Mouse (Mus musculus): Measurements from ENCODE around the gene Tollip.
"Not testable (repeated sequence)": the region's sequence is repeated elsewhere in the genome, so short reads cannot be mapped to it uniquely, and the experiment has no call there.

Tollip gene

DNA sequence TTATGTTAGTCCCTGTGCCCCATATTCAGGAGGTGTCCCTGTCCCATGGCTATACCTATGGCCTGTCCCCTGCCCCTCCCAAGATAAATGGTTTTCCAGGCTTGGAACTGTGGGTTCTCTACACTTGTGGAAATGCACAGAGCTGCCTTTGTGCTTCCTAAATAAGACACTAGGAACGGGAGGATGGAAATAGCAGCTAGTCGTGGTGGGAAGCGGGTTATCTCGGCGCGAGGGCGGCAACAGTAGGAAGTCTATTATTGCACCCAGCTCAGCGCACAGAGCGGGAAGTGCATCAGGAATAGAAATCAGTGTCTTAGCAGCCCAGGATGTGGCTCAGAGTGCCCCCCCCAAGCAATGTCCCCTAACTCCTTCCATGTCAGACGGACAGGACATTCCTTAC, 10.3 kb upstream of the Tollip start:
- no peak for DNase-seq (ENCODE audit: low read depth)

DNA sequence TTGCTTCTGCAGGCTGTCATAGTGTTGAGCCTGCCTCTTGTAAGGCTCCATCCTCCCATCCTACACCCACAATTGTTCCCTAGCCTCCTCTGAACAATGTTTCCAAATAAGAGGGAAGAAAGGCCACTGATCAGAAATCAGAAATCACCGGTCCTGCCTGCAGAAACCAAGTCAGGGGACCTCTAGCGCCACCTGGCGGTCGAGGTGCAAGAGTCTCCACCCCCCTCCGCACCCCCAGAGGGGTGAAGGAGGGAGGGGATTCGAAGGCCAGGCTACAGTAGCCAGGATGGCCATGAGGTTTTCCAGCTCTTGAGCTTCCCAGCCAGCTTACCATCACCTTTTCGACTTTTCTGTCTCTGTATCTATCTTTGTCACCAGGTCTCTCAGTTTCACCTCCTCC, 6.6 kb upstream of the Tollip start:
- DNase-seq (ENCODE audit: low read depth): peak; percentile 25

DNA sequence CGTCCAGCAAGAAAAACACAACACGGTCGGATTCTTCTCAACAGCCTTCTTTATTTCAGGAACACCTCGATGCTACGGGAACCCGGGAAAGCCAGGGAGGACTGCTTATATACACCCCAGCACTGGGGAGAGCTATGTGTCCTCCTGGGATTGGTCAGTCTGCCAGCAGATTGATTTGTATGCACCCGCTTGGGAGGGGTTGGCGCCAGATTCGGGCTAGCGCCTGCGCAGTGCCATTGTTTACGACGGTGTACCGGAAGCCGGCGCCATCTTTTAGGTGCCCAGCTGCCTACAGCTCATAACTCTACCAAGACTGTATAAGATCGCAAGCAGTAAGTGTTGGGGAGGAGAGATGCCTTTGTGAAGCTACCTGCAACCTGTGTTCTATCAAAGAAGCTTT, 5.8 kb upstream of the Tollip start:
- not testable (repeated sequence) for DNase-seq (ENCODE audit: low read depth)

DNA sequence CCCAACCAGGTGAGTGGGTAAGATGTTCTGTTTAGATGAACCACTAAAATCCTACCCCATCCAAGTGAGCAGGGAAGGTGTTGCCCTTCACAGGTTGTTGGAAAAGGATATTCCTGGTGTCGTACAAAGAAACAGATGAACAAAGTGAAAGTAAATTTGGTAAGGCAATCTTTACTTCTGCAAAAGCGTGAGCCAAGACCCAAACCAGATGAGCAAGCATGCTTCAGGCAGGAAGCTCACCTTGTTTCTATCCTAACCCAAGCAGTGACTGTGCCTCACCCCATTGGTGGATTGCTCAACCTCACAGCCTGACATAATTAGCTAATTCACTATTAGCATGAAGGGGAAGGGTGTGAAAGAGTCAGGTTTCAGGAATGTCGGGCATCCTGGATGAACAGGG, 7.0 kb downstream of the Tollip start:
- no peak for DNase-seq (ENCODE audit: low read depth)

DNA sequence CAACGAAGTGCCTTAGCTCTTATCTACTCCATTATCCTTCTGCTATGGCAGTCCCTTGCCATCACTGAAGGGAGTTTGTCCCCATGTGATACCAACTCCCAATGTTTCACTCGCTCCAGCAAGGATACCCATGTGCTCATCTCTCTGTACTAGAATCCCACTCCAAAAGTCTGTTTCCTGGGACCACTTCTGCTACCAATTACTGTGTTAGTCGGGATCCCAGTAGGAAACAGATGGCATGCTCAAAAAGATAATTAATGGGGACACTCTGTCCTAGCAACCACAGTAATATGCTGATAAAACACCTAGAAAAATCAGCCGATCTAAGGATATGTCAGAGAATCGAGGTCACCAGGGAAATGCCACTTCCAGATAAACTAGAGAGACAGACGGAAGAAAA, 9.7 kb downstream of the Tollip start:
- no peak for DNase-seq (ENCODE audit: low read depth)

DNA sequence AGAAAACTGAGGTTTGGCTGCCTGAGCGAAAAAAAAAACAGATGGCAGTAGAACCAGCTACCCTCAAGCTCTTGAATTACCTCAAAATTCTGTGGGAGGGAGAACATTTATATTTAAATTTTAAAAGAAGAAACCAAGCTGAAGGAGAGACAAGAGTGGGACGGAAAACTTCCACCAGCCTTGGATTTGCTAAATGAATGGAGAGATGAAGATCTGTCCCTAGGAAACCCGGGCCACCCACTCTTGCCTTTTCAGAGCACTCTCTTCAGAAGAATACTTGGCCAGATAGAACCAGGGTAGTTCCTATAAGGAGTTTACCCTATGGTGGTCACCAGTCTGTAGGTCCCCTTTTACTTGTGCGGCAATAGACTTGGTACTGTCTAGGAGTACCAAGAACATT, 15.5 kb downstream of the Tollip start:
- no peak for DNase-seq (ENCODE audit: low read depth)

DNA sequence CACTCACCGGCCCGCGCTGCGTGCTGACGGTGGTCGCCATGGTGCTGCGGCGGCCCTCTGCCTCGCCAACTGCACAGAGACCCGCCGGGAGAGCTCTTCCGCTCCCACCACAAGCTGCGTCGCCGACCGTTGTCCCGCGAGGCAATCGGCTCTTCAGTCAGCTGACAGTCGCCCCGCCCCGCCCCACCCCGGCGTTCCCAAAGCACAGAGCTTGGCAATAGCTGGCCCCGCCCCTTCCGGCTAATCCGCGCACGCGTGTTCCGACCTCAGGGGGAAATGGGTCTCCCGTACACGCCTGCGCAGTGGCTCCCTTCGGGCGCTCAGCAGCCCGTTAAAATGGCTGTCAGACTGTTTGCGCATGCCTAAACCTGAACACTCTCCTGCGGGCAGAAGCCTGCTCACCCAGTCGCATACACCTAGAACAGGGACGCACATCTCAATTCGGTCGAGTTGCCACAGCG, 16.0 kb downstream of the Tollip start:
- peak; percentile 99 for DNase-seq (ENCODE audit: low read depth)

DNA sequence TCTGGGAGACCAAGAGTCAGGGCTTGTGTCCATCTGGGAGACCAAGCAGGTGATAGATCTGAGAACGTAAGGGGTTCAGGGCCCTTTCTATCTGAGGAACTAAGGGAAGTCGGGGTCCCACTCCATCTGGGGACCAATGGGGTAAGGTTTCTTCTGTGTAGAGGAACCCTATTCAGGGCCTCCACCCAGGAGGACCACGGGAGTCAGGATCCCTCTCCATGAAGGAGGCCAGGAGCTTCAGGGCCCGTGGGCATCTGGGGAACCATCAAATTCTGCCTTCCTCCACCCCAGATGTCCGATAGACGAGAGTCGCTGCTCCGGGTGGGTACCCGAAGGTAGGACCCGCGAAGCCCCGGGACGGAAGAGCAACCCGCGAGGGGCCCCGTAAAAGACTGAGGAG, 16.5 kb downstream of the Tollip start:
- DNase-seq (ENCODE audit: low read depth): peak; percentile 14

DNA sequence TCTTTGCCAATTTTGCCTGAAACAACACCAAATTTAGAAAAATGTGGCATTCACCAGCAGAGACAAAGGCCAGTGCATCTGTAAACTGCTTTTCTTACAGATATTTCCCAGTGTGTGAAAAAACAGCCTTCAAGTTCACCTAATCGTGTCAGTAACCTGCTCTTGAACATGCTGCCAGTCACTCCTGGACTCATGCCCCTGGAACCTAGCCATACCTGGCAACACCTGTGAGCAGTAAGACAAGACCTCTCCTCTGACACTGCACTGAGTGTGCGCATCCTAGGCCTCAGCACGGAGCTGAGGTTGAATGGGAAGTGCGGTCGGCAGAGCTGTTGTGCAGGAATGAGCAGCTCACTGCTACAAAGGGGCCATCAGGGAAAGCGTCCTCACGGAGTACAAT, 26.2 kb downstream of the Tollip start:
- no peak for DNase-seq (ENCODE audit: low read depth)

DNA sequence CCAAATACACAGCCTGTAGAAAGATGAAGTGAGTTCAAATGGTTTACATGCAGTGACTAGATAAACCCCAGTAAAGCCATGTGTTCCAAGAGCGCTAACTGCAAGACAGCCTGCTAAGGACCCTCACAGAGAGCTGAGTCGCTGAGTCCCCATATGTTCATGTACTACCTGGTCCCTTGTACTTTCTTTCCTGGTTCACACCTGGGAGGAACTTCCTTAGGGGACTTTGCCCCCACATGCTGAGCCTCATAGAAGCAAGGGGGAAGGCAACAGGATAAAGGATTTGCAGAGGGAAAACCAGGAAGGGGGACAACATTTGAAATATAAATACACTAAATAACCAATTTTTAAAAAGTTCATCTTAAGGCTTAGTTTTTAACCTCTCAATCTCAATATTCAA, 39.5 kb downstream of the Tollip start:
- DNase-seq (ENCODE audit: low read depth): no peak

DNA sequence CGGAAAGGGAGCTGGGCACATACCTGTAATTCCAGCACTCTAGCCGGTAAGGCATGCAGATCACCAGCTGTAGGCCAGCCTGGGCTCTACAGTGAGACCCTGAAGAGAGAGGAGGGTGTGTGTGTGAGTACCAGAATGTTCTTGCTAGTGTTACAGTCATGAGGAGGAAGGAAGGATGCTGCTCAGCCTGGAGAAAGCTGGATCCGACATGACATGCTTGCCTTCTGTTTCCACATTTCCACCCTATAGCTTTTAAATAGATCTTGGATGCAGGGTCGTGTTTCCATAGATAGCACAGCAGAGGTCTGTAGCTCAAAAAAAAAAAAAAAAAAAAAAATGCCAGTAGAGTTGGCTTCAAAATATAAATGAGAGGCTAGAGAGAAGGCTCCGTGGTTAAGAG, 43.4 kb downstream of the Tollip start:
- DNase-seq (ENCODE audit: low read depth): no peak

DNA sequence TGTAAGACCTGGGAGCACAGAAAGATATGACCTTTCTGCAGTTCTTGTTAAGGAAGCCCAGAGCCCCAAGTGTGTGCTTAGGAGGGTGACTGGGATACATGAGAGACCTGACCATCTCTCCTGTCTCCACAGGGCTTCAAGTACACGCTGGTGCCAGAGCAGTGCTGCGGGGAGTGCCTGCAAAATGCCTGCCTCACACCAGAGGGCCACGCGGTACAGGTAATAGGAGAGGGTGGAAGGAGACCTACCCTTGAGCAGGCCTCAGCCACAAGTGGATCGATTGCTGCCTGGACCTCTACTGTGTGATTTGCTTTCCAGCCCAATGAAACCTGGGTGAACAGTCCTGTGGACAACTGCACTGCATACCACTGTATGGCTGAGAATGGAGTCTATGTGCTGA, 47.8 kb downstream of the Tollip start:
- no peak for DNase-seq (ENCODE audit: low read depth)

DNA sequence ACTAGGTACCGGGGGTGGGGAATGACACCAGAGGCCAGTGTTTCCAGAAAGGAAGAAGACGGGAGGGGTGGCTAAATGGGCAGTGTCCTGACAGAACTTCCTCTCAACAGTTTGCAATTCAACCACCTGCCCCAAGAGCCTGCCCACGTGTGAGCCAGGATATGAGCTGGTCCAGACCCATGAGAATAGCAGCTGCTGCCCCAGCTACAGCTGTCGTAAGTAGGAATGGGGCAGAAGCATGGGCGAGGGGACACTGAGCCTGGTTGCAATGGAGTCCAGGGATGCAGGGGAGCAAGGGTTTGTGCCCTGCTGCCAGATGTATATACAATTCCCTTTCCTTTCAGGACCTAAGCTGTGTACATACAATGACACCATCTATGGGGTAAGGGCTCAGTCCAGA, 48.7 kb downstream of the Tollip start:
- no peak for DNase-seq (ENCODE audit: low read depth)

DNA sequence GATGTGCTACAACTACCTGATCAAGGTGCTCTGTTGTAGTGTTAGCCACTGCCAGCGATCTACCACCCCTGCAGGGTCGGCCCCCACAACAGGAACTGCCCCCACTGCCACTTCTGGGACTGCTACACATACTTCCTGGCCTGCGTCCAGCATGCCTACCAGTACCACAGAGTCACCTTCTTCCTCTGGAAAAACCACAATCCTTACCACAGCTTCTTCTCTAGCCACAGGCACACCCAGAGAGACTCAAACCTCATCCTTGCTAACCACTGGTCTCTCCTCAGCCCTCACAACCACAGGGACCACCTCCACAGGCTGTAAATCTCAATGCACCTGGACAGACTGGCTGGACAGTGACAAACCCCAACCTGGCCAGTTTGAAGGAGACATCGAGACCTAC, 57.3 kb downstream of the Tollip start:
- DNase-seq (ENCODE audit: low read depth): no peak

DNA sequence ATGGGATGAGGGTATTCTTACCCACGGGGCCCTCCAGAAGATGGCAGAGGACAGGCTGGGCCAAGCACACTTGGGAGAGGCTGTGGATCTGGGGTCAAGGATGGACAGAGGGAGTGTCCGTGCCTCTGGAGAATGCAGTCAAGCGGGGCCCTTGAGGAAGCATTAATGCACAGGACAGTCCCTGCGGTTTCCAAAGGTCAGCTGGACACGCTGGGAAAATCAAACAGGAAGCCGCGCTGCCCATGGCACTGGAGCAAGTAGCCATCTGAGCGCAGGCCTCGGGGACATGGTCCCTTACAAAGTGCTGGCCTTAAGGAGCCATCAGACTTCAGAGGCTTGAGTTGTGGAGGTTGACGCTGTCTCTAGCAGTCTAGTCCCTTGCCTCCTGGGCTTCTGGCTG, 78.0 kb downstream of the Tollip start:
- no peak for DNase-seq (ENCODE audit: low read depth)

DNA sequence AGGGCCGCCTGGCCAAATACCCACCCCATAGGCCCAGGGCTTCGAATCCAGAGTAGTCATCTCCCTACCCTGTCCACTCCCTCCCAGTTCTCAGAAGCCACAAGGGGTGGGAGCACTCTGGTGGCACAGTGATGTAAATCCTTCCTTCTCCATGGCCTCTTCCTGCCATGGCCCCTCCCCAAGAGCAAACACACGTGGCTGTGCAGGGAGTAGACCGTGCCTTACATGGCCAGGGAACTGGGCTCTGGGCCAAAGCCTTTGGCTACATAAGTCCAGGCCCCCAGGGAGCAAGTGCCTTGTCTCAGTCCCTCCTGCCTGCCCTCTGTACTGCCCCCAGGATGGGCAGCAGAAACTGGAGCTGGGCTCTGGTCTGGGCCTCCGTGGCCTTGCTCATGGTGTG, 79.5 kb downstream of the Tollip start, which contains the start of gene Muc5b:
TSS of gene Muc5b (plus strand) at position 292 of the 400 bp plus-strand sequence.
- no peak for DNase-seq (ENCODE audit: low read depth)

DNA sequence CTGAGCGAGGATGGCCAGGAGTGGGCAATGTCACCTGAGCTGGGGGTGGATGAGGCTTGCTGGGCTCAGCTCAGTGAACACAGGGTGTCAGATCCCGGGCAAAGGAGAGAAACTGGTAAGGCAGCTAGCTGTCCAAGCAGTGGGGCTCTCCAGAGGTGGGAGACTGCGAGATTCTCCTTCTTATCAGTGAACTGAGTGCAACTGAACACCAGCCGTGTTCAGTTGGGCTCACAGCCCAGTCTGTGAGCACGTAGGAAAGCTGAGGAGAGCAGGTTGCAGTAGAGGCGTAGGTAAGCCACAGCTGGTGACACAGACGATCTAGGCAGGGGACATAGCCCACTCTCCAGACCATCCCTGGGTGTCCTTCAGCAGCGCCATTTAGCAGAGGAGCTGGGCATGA, 81.9 kb downstream of the Tollip start:
- DNase-seq (ENCODE audit: low read depth): no peak

DNA sequence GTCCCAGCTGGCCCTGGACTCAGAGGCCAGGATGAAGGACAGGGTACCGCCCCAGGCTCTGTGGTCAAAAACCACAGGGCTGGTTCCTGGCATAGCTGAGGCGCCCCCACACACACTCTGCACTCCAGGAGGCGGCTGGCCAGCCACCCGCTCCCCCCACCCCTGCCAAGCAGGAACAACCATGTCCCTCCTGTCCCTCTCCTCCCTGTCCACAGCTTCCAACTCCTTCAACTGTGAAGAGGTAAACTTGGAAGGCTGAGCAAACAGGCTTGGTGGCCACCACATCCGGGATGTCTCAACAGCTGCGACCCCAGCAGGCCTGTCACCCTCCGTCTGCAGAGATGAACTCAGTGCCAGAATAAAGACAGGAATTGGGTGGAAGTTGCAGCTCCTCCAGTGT, 82.4 kb downstream of the Tollip start:
- no peak for DNase-seq (ENCODE audit: low read depth)

Data from c-Kit-positive CD71-positive TER-119-negative erythroid progenitor cells, embryonic 14.5 days (primary cell).